Mouse (Mus musculus): Measurements from ENCODE around the gene Tgm6.

GRCm38 (mm10) chr2:130200961-130201360, 88.7 kb downstream of the Tgm6 start:
- TF ChIP-seq POLR2A (IDR thresholded peaks at IDR 0.05; ENCODE audit: extremely low read depth, insufficient read depth, low read length) (no peak), CTCF (IDR thresholded peaks at IDR 0.05; ENCODE audit: extremely low read depth, insufficient read depth, low read length) (no peak)
